Mouse (Mus musculus) MEL (cell line): ENCODE results near the gene D6Ertd527e. TPM values are rescaled to one million over a fixed set of nuclear protein-coding genes. Genes with fewer than 3 reads are reported as not detected.

Experiments used
- DNase-seq: peaks from one replicate; pipeline ENCODE4 v3.0.0; 2011; ENCODE audit warnings: low read depth, low spot score
- H3K27ac ChIP-seq: 2 replicates; pipeline ENCODE4 v1.5.1; 2012; ENCODE audit warnings: low read depth, mild to moderate bottlenecking, control low read depth, low read length, moderate library complexity; ENCODE audit not compliant: control insufficient read depth
- H3K27me3 ChIP-seq, 2 experiments: fragments of 150-350 bp in 1 of 2; sonication (generic) in 1 of 2; 2 replicates each; pipeline ENCODE4 v1.6.1; 2012; ENCODE audit warnings: low read length in 2 of 2, mild to moderate bottlenecking in 2 of 2, improper control_type of control experiment in 1 of 2, moderate library complexity in 1 of 2; ENCODE audit not compliant: insufficient read depth in 2 of 2, control insufficient read depth in 1 of 2
- H3K36me3 ChIP-seq, 2 experiments: 2 replicates each; pipeline ENCODE4 v1.6.1; 2012 to 2014; ENCODE audit warnings: low read length in 2 of 2, improper control_type of control experiment in 1 of 2, inconsistent platforms in 1 of 2, mild to moderate bottlenecking in 1 of 2; ENCODE audit not compliant: insufficient read depth in 2 of 2, control insufficient read depth in 1 of 2
- H3K4me1 ChIP-seq, 2 experiments: fragments of 150-350 bp in 1 of 2; sonication (generic) in 1 of 2; 2 replicates each; pipeline ENCODE4 v1.6.1; 2012; ENCODE audit warnings: low read length in 2 of 2, improper control_type of control experiment in 1 of 2, mild to moderate bottlenecking in 1 of 2; ENCODE audit not compliant: insufficient read depth in 2 of 2, control insufficient read depth in 1 of 2
- H3K4me3 ChIP-seq, 2 experiments: fragments of 150-350 bp in 1 of 2; sonication (generic) in 1 of 2; 2 replicates each; pipeline ENCODE4 v1.5.1; 2012; ENCODE audit warnings: low read depth in 2 of 2, low read length in 2 of 2, mild to moderate bottlenecking in 2 of 2, moderate library complexity in 2 of 2, control low read depth in 1 of 2, improper control_type of control experiment in 1 of 2; ENCODE audit not compliant: control insufficient read depth in 1 of 2, insufficient read depth in 1 of 2
- H3K79me2 ChIP-seq: 2 replicates; pipeline ENCODE4 v1.6.1; 2012; ENCODE audit warnings: mild to moderate bottlenecking, low read length, moderate library complexity; ENCODE audit not compliant: control insufficient read depth, poor library complexity, insufficient read depth
- H3K9ac ChIP-seq: 2 replicates; pipeline ENCODE4 v1.6.1; 2012; ENCODE audit warnings: low read depth, mild to moderate bottlenecking, control low read depth, low read length, moderate library complexity; ENCODE audit not compliant: control insufficient read depth, poor library complexity, severe bottlenecking
- H3K9me3 ChIP-seq: fragments of 150-350 bp; sonication (generic); replicated peaks from 2 replicates; pipeline ENCODE4 v1.6.1; 2012; ENCODE audit warnings: mild to moderate bottlenecking, low read length, improper control_type of control experiment, moderate library complexity; ENCODE audit not compliant: insufficient read depth
- BHLHE40 ChIP-seq: IDR thresholded peaks from 2 replicates; pipeline ENCODE4 v1.6.1; 2012; ENCODE audit warnings: low read depth, mild to moderate bottlenecking, inconsistent platforms, low read length, improper control_type of control experiment, borderline replicate concordance
- CHD1 ChIP-seq: IDR thresholded peaks from 2 replicates; pipeline ENCODE4 v1.6.1; 2012; ENCODE audit warnings: low read depth, mild to moderate bottlenecking, inconsistent platforms, low read length, improper control_type of control experiment
- CTCF ChIP-seq, 3 experiments: IDR thresholded peaks in 2 of 3; conservative IDR thresholded peaks in 1 of 3; 2 replicates each; pipeline ENCODE4 v1.5.1; 2011 to 2012; ENCODE audit warnings: low read length in 3 of 3, low read depth in 2 of 3, mild to moderate bottlenecking in 2 of 3, improper control_type of control experiment in 1 of 3, inconsistent platforms in 1 of 3, mixed read lengths in 1 of 3, moderate library complexity in 1 of 3; ENCODE audit not compliant: control insufficient read depth in 1 of 3, insufficient read depth in 1 of 3, poor library complexity in 1 of 3, severe bottlenecking in 1 of 3
- E2F4 ChIP-seq: IDR thresholded peaks from 2 replicates; pipeline ENCODE4 v1.6.1; 2011; ENCODE audit warnings: low read depth, low read length, improper control_type of control experiment, borderline replicate concordance
- EP300 ChIP-seq, 2 experiments: IDR thresholded peaks; 2 replicates each; pipeline ENCODE4 v1.6.1; 2011; ENCODE audit warnings: improper control_type of control experiment in 2 of 2, low read length in 2 of 2, low read depth in 1 of 2, mild to moderate bottlenecking in 1 of 2
- ETS1 ChIP-seq: IDR thresholded peaks from 2 replicates; pipeline ENCODE4 v1.6.1; 2012; ENCODE audit warnings: low read depth, mild to moderate bottlenecking, inconsistent platforms, low read length, improper control_type of control experiment, moderate library complexity
- GABPA ChIP-seq: IDR thresholded peaks from 2 replicates; pipeline ENCODE4 v1.6.1; 2012; ENCODE audit warnings: low read depth, mild to moderate bottlenecking, inconsistent platforms, low read length, improper control_type of control experiment, moderate library complexity
- KAT2A ChIP-seq: conservative IDR thresholded peaks from 2 replicates; pipeline ENCODE4 v1.6.1; 2012; ENCODE audit warnings: low read depth, low read length, improper control_type of control experiment, inconsistent platforms
- MAX ChIP-seq: IDR thresholded peaks from 2 replicates; pipeline ENCODE4 v1.6.1; 2011; ENCODE audit warnings: low read length, improper control_type of control experiment
- POLR2AphosphoS5 ChIP-seq: IDR thresholded peaks from 2 replicates; pipeline ENCODE4 v1.6.1; 2012; ENCODE audit warnings: low read depth, borderline replicate concordance, mild to moderate bottlenecking, inconsistent platforms, low read length, moderate library complexity, mixed read lengths
- SIN3A ChIP-seq: IDR thresholded peaks from 2 replicates; pipeline ENCODE4 v1.6.1; 2012; ENCODE audit warnings: low read length, improper control_type of control experiment, inconsistent platforms
- SMC3 ChIP-seq: IDR thresholded peaks from 2 replicates; pipeline ENCODE4 v1.6.1; 2011; ENCODE audit warnings: low read depth, low read length, improper control_type of control experiment
- USF1 ChIP-seq: IDR thresholded peaks from 2 replicates; pipeline ENCODE4 v1.6.1; 2014; ENCODE audit warnings: low read depth, mild to moderate bottlenecking, inconsistent platforms, low read length, improper control_type of control experiment, moderate library complexity
- ZKSCAN1 ChIP-seq: IDR thresholded peaks from 2 replicates; pipeline ENCODE4 v1.6.1; 2012; ENCODE audit warnings: low read depth, mild to moderate bottlenecking, inconsistent platforms, low read length, improper control_type of control experiment, moderate library complexity
- ZMIZ1 ChIP-seq: IDR thresholded peaks from 2 replicates; pipeline ENCODE4 v1.6.1; 2012; ENCODE audit warnings: low read depth, mild to moderate bottlenecking, inconsistent platforms, low read length, improper control_type of control experiment, moderate library complexity
- ZNF384 ChIP-seq: IDR thresholded peaks from 2 replicates; pipeline ENCODE4 v1.6.1; 2012; ENCODE audit warnings: low read depth, mild to moderate bottlenecking, inconsistent platforms, low read length, improper control_type of control experiment
- polyA plus RNA-seq, 2 experiments: library from polyadenylated mRNA; stranded (reverse) in 1 of 2; unstranded in 1 of 2; fragments of >175 nt in 1 of 2; fragments of >200 nt in 1 of 2; gene quantifications; 2 replicates each; pipeline versions ENCODE4 v1.2.1 to v1.2.4; 2012; ENCODE audit warnings: low replicate concordance in 2 of 2, low read depth in 1 of 2; ENCODE audit not compliant: insufficient read length in 2 of 2, insufficient read depth in 1 of 2, missing spikeins in 1 of 2
- total RNA-seq: library from RNA; depleted of rRNA; stranded (reverse); fragments of 300-350 nt; gene quantifications from 2 replicates; pipeline ENCODE4 v1.2.3, GENCODE M21; 2012

The D6Ertd527e gene
- total and polyA plus RNA-seq, 3 experiments, result 0.06 TPM; not detected in 2

- H3K9ac ChIP-seq, result no peak overlapping the region
- peaks cover 5 to 8% of the 10 kb centered on the region in 2 experiments for H3K27me3 ChIP-seq
- DNase-seq, result no peak
- no peak overlapping the region for H3K27ac ChIP-seq
- no peak for TF ChIP-seq ZKSCAN1
- TF ChIP-seq KAT2A, result no peak
- TF ChIP-seq EP300 (IDR thresholded peaks at IDR 0.05; ENCODE audit: low read depth in 1 of 2, low read length in 2 of 2), result no peak
- no peak for TF ChIP-seq CHD1
- no peak for TF ChIP-seq E2F4
- TF ChIP-seq CTCF (IDR thresholded peaks at IDR 0.05 in 2 of 3, conservative IDR thresholded peaks at IDR 0.05 in 1 of 3; ENCODE audit: control insufficient read depth in 1 of 3, insufficient read depth in 1 of 3, low read depth in 2 of 3, low read length in 3 of 3, poor library complexity in 1 of 3, severe bottlenecking in 1 of 3), result peak; percentile 14 to 30 (median 24); a peak in 3 of 6 replicates
- TF ChIP-seq BHLHE40, result no peak
- H3K36me3 ChIP-seq, result no peaks in the 10 kb centered on the region
- H3K79me2 ChIP-seq, result no peaks in the 10 kb centered on the region
- H3K9me3 ChIP-seq, result no peaks in the 10 kb centered on the region
- H3K4me1 ChIP-seq, result no peaks in the 10 kb centered on the region
- H3K4me3 ChIP-seq, result no peak overlapping the region
Measured at GRCm38 (mm10) chr6:87131078-87131477, 26.5 kb downstream of the D6Ertd527e start.

- no peak for DNase-seq
- Histone ChIP-seq H3K9me3 (no peaks in the 10 kb centered on the region), H3K4me3 (no peak overlapping the region), H3K27ac (no peak overlapping the region), H3K79me2 (no peaks in the 10 kb centered on the region), H3K9ac (no peak overlapping the region), H3K4me1 (0 out of 4 replicates have a peak, but pooled peaks cover 0 to 2% of the 10 kb centered on the region in 2 experiments), H3K36me3 (no peaks in the 10 kb centered on the region), H3K27me3 (peaks cover 4 to 8% of the 10 kb centered on the region in 2 experiments; a peak in 3 of 4 replicates)
- TF ChIP-seq ETS1 (no peak), USF1 (no peak), GABPA (no peak), ZNF384 (no peak), SMC3 (no peak), POLR2AphosphoS5 (no peak), ZMIZ1 (no peak), CHD1 (no peak), SIN3A (no peak), MAX (no peak)
Measured at GRCm38 (mm10) chr6:87133520-87133919, 29.0 kb downstream of the D6Ertd527e start.
